8 mouse cellular contexts compared by ENCODE assay signal in genomic region chr19:38253796-38254195, GRCm38 (mm10). TPM values are rescaled to one million over a fixed set of nuclear protein-coding genes. Genes with fewer than 3 reads are reported as not detected.
DNase-seq lines count a peak whose midpoint lies in the region; ATAC-seq and TF ChIP-seq lines count a peak whose summit lies in the region.

No protein-coding gene starts in this region.

- no peaks in the 10 kb centered on the region for H3K36me3 ChIP-seq in heart, embryonic 12.5 days
- H3K36me3 ChIP-seq in spleen, adult 2 months (ENCODE audit: control insufficient read depth, insufficient read depth, low read length) = no peaks in the 10 kb centered on the region

- intact Hi-C loops in heart, postnatal 10 days (cut with DNase I) = loop anchor here (1.0 kb wide), 2 partner anchors 71 to 99 kb away; no protein-coding TSS in a partner anchor

- H3K4me1 ChIP-seq in heart, embryonic 12.5 days (replicated peaks) = 0 out of 2 replicates have a peak, but pooled peaks cover 5% of the 10 kb centered on the region
- no peaks in the 10 kb centered on the region for H3K4me1 ChIP-seq in spleen, adult 2 months (ENCODE audit: control insufficient read depth, insufficient read depth, insufficient read length)

- no peak overlapping the region for H3K4me2 ChIP-seq in heart, embryonic 12.5 days

- TF ChIP-seq POLR2A in spleen, adult 2 months (IDR thresholded peaks at IDR 0.05; ENCODE audit: low read depth, low read length) = no peak

- 52% methylated on average over 6 of the region's 6 CpGs for WGBS in heart, embryonic 12.5 days
- 52% methylated on average over 6 of the region's 6 CpGs for WGBS in spleen, adult 2 months

- H3K9me3 ChIP-seq in heart, embryonic 12.5 days (replicated peaks) = no peaks in the 10 kb centered on the region

- H3K27me3 ChIP-seq in heart, embryonic 12.5 days (replicated peaks) = no peaks in the 10 kb centered on the region
- no peaks in the 10 kb centered on the region; the same call in 1 of the 2 replicates for H3K27me3 ChIP-seq in spleen, adult 2 months (ENCODE audit: control insufficient read depth, insufficient read depth, low read length)

- DNase-seq in heart, adult 18-20 months = peak; percentile 29 to 61
- peak in 1 of 2 experiments; percentile 6 for DNase-seq in spleen, adult 2 months (ENCODE audit: low read depth in 1 of 2, low spot score in 2 of 2)
- DNase-seq in spleen, postnatal 4 days (ENCODE audit: low spot score in 2 of 2) = no peak
- peak; percentile 66 for DNase-seq in cerebellum, adult 11 months
- DNase-seq in heart, postnatal 10 days = peak; percentile 47 to 48
- DNase-seq in retina, embryonic 14.5 days (ENCODE audit: low spot score) = peak; percentile 63

- H3K9ac ChIP-seq in heart, embryonic 12.5 days = no peak overlapping the region

- no peak for ATAC-seq in heart, embryonic 12.5 days (ENCODE audit: insufficient number of reproducible peaks, low FRiP score)
- no peak for ATAC-seq in activated CD4-positive, CD25-positive, alpha-beta regulatory T cell, adult 4 months

- H3K4me3 ChIP-seq in heart, embryonic 12.5 days = no peak overlapping the region
- no peak overlapping the region for H3K4me3 ChIP-seq in spleen, adult 2 months (ENCODE audit: extremely low read depth, insufficient read depth, insufficient read length)

- no peak overlapping the region for H3K27ac ChIP-seq in heart, embryonic 12.5 days (ENCODE audit: poor library complexity, severe bottlenecking)
- no peak overlapping the region for H3K27ac ChIP-seq in spleen, adult 2 months (ENCODE audit: insufficient read depth, low read length)

- peak; percentile 42; the same call in 1 of the 2 replicates for TF ChIP-seq CTCF in spleen, adult 2 months (IDR thresholded peaks at IDR 0.05; ENCODE audit: extremely low read depth, insufficient read depth, insufficient read length, insufficient replicate concordance)

RNA-seq across cellular contexts. Expression of gene Lgi1, which starts 10.5 kb away (rescaled TPM):
- 1 to 10 TPM; 3.3 to 5.3 TPM for total RNA-seq in heart, adult 18-20 months (2021)
- not detected in 2 replicates for polyA plus RNA-seq in heart, embryonic 12.5 days (2016; fragmentation: Nextera tagmentation; extraction: Ambion mirVana)
- polyA plus RNA-seq in spleen, adult 2 months (2012; rRNA removed) = 0.02 TPM in 2 replicates
- under 1 TPM; 0.32 to 0.41 TPM for total RNA-seq in heart, postnatal 10 days (2021)
- polyA plus RNA-seq in activated CD4-positive, CD25-positive, alpha-beta regulatory T cell, adult 4 months (2017; shearing (Covaris generic)) = not detected

RNA-seq across cellular contexts. Expression of gene Fra10ac1, which starts 29.8 kb away (rescaled TPM):
- 10 to 100 TPM; 12.3 to 13.8 TPM for total RNA-seq in heart, adult 18-20 months (2021)
- 30.2 and 31.7 TPM in 2 replicates for polyA plus RNA-seq in heart, embryonic 12.5 days (2016; fragmentation: Nextera tagmentation; extraction: Ambion mirVana)
- polyA plus RNA-seq in spleen, adult 2 months (2012; rRNA removed) = 2.7 and 2.9 TPM in 2 replicates
- total RNA-seq in heart, postnatal 10 days (2021) = 10 to 100 TPM; 13.3 to 13.6 TPM
- polyA plus RNA-seq in activated CD4-positive, CD25-positive, alpha-beta regulatory T cell, adult 4 months (2017; shearing (Covaris generic)) = 10 to 100 TPM; 25.6 to 33.2 TPM

Comparison
In these comparisons a context has a peak if more than half of its experiments do, and no peak if none do; other contexts are left out.
1. DNase-seq: peak in heart, adult 18-20 months (2 of 2), cerebellum, adult 11 months (single experiment), heart, postnatal 10 days (2 of 2) and retina, embryonic 14.5 days (single experiment); none in spleen, postnatal 4 days (0 of 2).